Mouse (Mus musculus) small intestine, adult 2 months (tissue): ENCODE results near the gene Hoxc12. TPM values are rescaled to one million over a fixed set of nuclear protein-coding genes. Genes with fewer than 3 reads are reported as not detected.

Experiments used
- H3K27ac ChIP-seq: fragments of 200-500 bp; 2 replicates; pipeline ENCODE4 v1.5.1; 2012; ENCODE audit warnings: low read depth, low read length, control low read depth, inconsistent platforms; ENCODE audit not compliant: insufficient read depth
- H3K27me3 ChIP-seq: fragments of 200-500 bp; 2 replicates; pipeline ENCODE4 v1.6.1; 2012; ENCODE audit warnings: mild to moderate bottlenecking, moderate library complexity, low read length, inconsistent platforms; ENCODE audit not compliant: control insufficient read depth, insufficient read depth
- H3K36me3 ChIP-seq: fragments of 200-500 bp; 2 replicates; pipeline ENCODE4 v1.6.1; 2012; ENCODE audit warnings: mild to moderate bottlenecking, low read length, control low read depth, inconsistent platforms; ENCODE audit not compliant: control insufficient read depth, insufficient read depth
- H3K4me1 ChIP-seq: fragments of 200-500 bp; 2 replicates; pipeline ENCODE4 v1.6.1; 2012; ENCODE audit warnings: low read length, inconsistent platforms, mixed read lengths; ENCODE audit not compliant: control insufficient read depth, insufficient read depth, insufficient read length
- H3K4me3 ChIP-seq: fragments of 200-500 bp; 2 replicates; pipeline ENCODE4 v1.5.1; 2012; ENCODE audit warnings: low read depth, mild to moderate bottlenecking, control low read depth, inconsistent platforms, low read length, moderate library complexity
- CTCF ChIP-seq: fragments of 200-500 bp; IDR thresholded peaks from 2 replicates; pipeline ENCODE4 v1.5.1; 2012; ENCODE audit warnings: low read depth, mild to moderate bottlenecking, control low read depth, inconsistent platforms, low read length, moderate library complexity, mixed read lengths; ENCODE audit not compliant: insufficient replicate concordance, insufficient read length; ENCODE audit errors: extremely low read depth
- POLR2A ChIP-seq: fragments of 200-500 bp; IDR thresholded peaks from 2 replicates; pipeline ENCODE4 v1.6.1; 2012; ENCODE audit warnings: low read depth, mild to moderate bottlenecking, control low read depth, inconsistent platforms, low read length, moderate library complexity
- WGBS: fragments of 180-500 bp; shearing (Covaris S2); methylation state at CpG from one replicate; pipeline ENCODE4 v1.1.7; 2018; 5-methylcytosine and 5-hydroxymethylcytosine counted together
- polyA plus RNA-seq: library from polyadenylated mRNA; depleted of rRNA; stranded (reverse); fragments of >200 nt; gene quantifications from 2 replicates; pipeline ENCODE4 v1.2.3, GENCODE M21; 2012

Gene Hoxc12
- polyA plus RNA-seq, 1 experiment: not detected

GRCm38 (mm10) chr15:102959663-102960191 is 23.2 kb downstream of the Hoxc12 start:
- no peak for TF ChIP-seq POLR2A
- TF ChIP-seq CTCF: no peak
- Histone ChIP-seq H3K4me1 (peaks cover 3% of the 10 kb centered on the region), H3K27me3 (peaks cover 82% of the 10 kb centered on the region), H3K27ac (no peak overlapping the region), H3K36me3 (no peaks in the 10 kb centered on the region), H3K4me3 (0 out of 2 replicates have a peak overlapping the region, but pooled peaks have one; percentile 0)
- WGBS: under 1% methylated on average over 13 of the region's 13 CpGs

DNA sequence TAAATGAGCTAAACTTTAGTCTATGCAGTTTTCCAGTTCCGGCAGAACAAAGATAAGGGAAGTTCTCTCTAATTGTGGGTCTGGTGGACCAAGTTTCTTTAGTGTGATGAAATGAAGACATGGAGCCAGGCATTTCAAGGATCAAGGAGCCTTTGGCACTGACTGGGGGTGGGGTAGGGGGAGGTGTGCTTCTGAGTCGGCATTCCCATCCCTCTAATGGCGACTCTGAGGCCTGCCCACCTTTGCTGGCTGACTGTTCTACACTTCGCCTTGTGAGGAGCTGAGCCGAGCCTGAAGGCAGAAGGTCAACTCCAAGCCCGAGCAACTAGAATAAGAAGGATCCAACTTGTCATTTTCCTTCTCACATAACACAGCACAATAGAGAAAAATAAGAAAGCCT is 25.2 kb downstream of the Hoxc12 start:
- Histone ChIP-seq H3K27me3 (peaks cover 82% of the 10 kb centered on the region), H3K27ac (no peak overlapping the region), H3K4me3 (no peak overlapping the region), H3K4me1 (peaks cover 3% of the 10 kb centered on the region), H3K36me3 (no peaks in the 10 kb centered on the region)
- no peak for TF ChIP-seq CTCF
- TF ChIP-seq POLR2A: no peak
- WGBS: 5% methylated on average over 6 of the region's 6 CpGs

DNA sequence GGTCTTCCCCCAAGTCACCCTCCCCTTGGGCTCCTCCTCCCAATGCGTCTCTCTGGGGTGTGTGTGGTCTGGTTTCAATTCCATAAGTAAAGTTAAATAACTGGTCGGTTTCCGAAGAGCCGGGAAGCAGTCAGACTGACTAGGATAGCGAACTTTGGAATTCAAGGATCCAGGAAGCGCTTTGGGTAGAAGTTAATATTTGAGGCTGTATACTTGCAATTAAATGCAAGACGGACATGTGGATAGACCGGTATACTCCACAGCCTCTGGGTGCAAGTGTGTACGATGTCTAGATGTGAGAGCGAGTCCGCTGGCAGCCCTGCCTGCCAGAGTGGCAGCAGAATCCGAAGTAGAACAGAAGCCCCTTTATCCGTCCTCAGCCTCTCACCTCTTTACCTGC is 25.9 kb downstream of the Hoxc12 start:
- WGBS: 5% methylated on average over 13 of the region's 13 CpGs
- Histone ChIP-seq H3K4me1 (peaks cover 3% of the 10 kb centered on the region), H3K36me3 (no peaks in the 10 kb centered on the region), H3K27ac (no peak overlapping the region), H3K27me3 (peaks cover 82% of the 10 kb centered on the region), H3K4me3 (no peak overlapping the region)
- TF ChIP-seq POLR2A (no peak), CTCF (no peak)

- TF ChIP-seq POLR2A (no peak), CTCF (no peak)
- Histone ChIP-seq H3K36me3 (no peaks in the 10 kb centered on the region), H3K4me3 (no peak overlapping the region), H3K27ac (no peak overlapping the region), H3K4me1 (peaks cover 3% of the 10 kb centered on the region), H3K27me3 (peaks cover 81% of the 10 kb centered on the region)
- WGBS: 11% methylated on average over 8 of the region's 8 CpGs
These were observed 26.7 kb downstream of the Hoxc12 start for GRCm38 (mm10) chr15:102963259-102963658.

DNA sequence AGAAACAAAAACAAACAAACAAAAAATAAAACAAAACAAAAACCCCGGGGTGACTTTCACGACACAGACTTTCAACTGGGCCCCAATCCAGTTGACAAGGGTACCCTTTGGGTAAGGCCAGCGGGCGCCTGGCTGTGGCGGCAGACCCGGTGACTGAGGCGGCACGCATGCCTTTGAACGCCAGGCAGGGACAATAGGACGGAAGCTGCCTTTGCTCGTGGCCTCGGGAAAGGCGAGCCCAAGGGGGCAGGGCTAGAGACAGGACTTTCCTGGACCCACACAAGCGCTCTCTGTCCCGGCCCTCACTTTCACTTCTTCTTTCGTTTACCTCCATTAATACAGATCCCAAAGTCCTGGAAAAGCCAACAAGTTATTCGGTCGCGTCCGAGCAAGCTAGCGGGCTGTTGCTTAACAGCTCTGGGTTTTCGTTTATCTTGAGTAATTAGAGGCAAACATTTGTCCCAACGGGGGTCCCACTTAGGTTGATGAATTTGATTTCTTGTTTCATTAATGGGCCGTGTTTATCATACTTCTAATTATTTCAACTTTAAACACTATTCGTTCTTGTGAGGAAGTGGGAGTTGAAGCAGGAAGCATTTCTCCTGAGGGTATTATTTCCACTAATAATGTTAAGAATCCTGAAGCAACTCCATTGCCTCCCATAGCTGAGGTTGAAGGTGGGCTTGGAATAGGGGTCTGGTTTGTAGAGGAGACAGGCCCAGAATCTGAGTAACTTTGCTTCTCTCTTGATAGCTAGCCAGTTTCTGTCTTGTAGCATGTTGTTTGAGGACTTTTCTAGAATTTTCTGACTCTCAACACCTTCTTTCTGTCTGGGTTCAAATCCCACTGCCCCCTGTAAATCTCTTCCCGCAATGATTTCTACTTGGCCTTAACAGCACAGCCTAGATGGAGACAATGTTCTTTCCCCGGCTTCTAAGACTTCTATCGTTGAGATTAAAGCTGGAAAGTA is 27.4 kb downstream of the Hoxc12 start:
- TF ChIP-seq CTCF (no peak), POLR2A (no peak)
- Histone ChIP-seq H3K27me3 (peaks cover 85% of the 10 kb centered on the region), H3K4me3 (peak overlapping the region; percentile 35), H3K36me3 (no peaks in the 10 kb centered on the region), H3K4me1 (peaks cover 3% of the 10 kb centered on the region), H3K27ac (no peak overlapping the region)
- WGBS: 3% methylated on average over 28 of the region's 28 CpGs

DNA sequence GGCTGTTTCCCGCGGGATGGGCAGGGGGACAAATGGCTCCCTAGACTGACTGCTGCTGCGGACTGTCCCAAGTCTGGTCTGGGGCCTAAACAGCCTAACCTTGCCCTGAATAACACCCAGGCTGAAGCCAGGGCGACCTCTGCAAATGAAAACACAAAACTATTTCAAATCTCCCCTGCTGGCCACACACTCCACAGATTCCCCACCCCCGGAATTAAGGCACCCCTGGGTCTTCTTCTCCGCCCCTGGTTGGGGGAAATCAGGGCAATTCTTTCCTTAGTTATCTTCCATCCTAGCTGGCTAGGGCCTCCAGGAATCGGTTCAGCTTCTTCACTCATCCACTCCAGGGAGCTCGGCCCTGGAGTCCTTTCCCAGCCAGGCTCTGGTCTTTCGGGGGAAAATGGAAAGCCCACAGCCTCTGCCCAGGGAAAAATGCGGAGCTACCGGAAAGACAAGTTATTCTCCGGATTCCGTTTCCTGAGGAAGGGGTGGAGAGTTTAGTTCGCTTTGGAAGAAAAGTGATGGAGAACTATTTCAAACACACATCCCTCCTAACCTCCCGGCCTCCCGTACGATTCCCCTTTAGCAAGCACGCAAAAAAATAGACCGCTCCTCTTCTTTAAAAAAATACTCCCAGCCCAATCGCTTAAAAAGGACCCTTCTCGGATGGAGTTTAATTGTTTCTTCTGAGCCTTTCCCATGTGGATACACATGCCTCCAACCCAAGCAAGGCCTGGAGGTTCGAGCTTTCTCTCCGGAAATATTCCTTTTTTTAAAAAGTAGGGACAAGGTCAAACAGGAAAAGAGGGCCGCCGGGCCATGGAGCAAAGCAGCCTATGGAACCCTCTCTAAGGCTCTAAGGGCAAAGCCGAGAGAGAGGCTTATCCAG is 28.7 kb downstream of the Hoxc12 start:
- H3K4me3 ChIP-seq: no peak overlapping the region
- no peak for TF ChIP-seq POLR2A
- no peak for TF ChIP-seq CTCF
- no peak overlapping the region for H3K27ac ChIP-seq
- peaks cover 85% of the 10 kb centered on the region for H3K27me3 ChIP-seq
- 10% methylated on average over 26 of the region's 26 CpGs for WGBS
- H3K4me1 ChIP-seq: peaks cover 3% of the 10 kb centered on the region
- no peaks in the 10 kb centered on the region for H3K36me3 ChIP-seq
